Mouse (Mus musculus): ENCODE results near the gene Pspn.

DNA sequence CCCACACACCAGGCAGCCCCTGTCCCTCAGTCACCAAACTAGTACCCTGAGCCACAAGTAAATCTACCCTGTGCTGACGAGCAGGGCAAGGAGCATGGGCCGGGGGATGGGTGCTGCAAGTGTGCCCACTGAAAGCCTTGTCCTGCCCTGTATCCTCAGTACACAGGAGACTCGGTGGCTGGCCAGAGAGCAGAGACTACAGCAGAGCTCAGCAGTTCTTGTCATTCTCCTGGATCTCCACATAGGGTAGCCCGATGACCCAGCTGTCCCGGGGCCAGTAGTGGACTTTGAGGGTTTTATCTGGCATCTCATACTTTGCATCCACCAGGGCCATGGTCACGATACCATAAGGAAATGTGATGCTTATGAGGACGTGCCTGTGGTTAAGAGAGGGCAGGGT is 44.9 kb downstream of the Pspn start:
- TF ChIP-seq GATA1 (IDR thresholded peaks at IDR 0.05; ENCODE audit: borderline replicate concordance, low read length) (no peak), FLI1 (IDR thresholded peaks at IDR 0.05; ENCODE audit: low read length) (no peak)
